Mouse (Mus musculus) lung, postnatal 0 days (tissue): ENCODE measurements around the gene Sptlc2. TPM values are rescaled to one million over a fixed set of nuclear protein-coding genes. Genes with fewer than 3 reads are reported as not detected.
A peak's percentile ranks its signal among the peaks of the same experiment; 100 is the strongest.

Experiments used
- ATAC-seq: fragments of 200-750 bp; cut with Nextera tagmentation; 2 replicates; pipeline ENCODE4 v1.8.0; 2017; ENCODE audit warnings: moderate library complexity
- DNase-seq: peaks from one replicate; pipeline ENCODE4 v3.0.0-alpha.2; 2016; ENCODE audit warnings: low spot score
- H3K27ac ChIP-seq: fragments of 300-500 bp; sonication (generic); 2 replicates; pipeline ENCODE4 v1.5.1; 2014; ENCODE audit warnings: antibody characterized with exemption, mild to moderate bottlenecking, low read length, mixed read lengths
- H3K27me3 ChIP-seq: fragments of 300-500 bp; sonication (generic); replicated peaks from 2 replicates; pipeline ENCODE4 v1.6.1; 2014; ENCODE audit warnings: low read length, mixed read lengths; ENCODE audit not compliant: insufficient read depth
- H3K36me3 ChIP-seq: fragments of 300-500 bp; sonication (generic); 2 replicates; pipeline ENCODE4 v1.6.1; 2014; ENCODE audit warnings: low read length, mixed read lengths; ENCODE audit not compliant: insufficient read depth
- H3K4me1 ChIP-seq: fragments of 300-500 bp; sonication (generic); 2 replicates; pipeline ENCODE4 v1.6.1; 2014; ENCODE audit warnings: antibody characterized with exemption, low read depth, low read length, mixed read lengths; ENCODE audit not compliant: insufficient read depth
- H3K4me2 ChIP-seq: fragments of 300-500 bp; sonication (generic); replicated peaks from 2 replicates; pipeline ENCODE4 v1.6.1; 2014; ENCODE audit warnings: low read depth, mild to moderate bottlenecking, low read length, moderate library complexity, mixed read lengths
- H3K4me3 ChIP-seq: fragments of 300-500 bp; sonication (generic); 2 replicates; pipeline ENCODE4 v1.5.1; 2014; ENCODE audit warnings: low read depth, low read length
- H3K9ac ChIP-seq: fragments of 300-500 bp; sonication (generic); replicated peaks from 2 replicates; pipeline ENCODE4 v1.6.1; 2014; ENCODE audit warnings: low read depth, mild to moderate bottlenecking
- H3K9me3 ChIP-seq: fragments of 300-500 bp; sonication (generic); 2 replicates; pipeline ENCODE4 v1.6.1; 2016; ENCODE audit warnings: low read length, mixed read lengths
- CTCF ChIP-seq: IDR thresholded peaks from 2 replicates; pipeline ENCODE4 v1.5.1; 2016; ENCODE audit warnings: antibody characterized with exemption, mild to moderate bottlenecking
- EP300 ChIP-seq: IDR thresholded peaks from 2 replicates; pipeline ENCODE4 v1.6.1; 2016; ENCODE audit warnings: antibody characterized with exemption, mild to moderate bottlenecking, control low read depth
- WGBS: fragments of 180-500 bp; shearing (Covaris S2); extraction: QIAGEN DNeasy Blood & Tissue Kit; methylation state at CpG from one replicate; pipeline ENCODE4 v1.1.7; 2014; 5-methylcytosine and 5-hydroxymethylcytosine counted together
- polyA plus RNA-seq: library from polyadenylated mRNA; unstranded; fragments of >200 nt; fragmentation: Nextera tagmentation; extraction: Ambion mirVana; gene quantifications from 2 replicates; pipeline ENCODE4 v1.2.1, GENCODE M21; 2015

Gene Sptlc2
- polyA plus RNA-seq, 1 experiment from 2014 or later = 194 TPM

DNA sequence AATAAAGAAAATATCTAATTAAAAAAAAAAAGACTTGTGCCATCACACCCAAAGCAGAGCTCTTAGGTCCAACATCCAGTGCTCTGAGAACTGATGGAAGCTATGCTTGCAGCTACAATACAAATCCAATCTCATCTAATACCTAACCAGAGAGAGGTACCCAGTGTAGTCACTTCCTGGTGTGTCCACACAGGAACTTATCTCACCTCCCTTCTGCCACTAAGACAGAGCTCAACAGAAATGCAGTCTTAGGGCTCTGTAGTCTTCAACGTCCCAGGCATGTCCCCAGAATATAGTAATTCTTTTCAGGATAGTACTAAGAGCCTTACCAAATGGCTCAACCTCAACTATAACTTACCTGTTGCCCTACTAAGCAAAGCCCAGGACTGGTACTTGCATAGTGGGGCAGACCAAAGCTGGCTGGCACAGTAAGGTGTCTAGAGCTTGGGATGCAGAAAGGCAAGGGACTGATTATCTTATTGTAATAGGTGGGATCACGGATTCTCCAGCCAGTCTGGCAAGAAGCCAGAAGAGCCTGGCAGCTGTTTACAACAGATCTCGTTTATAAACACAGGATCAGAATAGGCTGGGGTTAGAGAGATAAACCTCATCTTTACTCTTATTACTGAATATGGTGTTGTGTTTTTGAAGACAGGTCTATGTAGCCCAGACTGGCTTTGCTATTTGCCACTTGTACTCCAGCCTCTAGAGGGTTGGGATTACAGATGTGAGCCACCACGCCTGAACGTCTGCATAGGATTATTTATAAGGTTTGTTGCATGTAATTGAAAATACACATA lies 33.8 kb upstream of the Sptlc2 start:
- no peak for ATAC-seq
- Histone ChIP-seq H3K9ac (no peak overlapping the region), H3K4me2 (no peak overlapping the region), H3K36me3 (no peaks in the 10 kb centered on the region; the same call in 1 of the 2 replicates), H3K4me3 (no peak overlapping the region), H3K4me1 (no peaks in the 10 kb centered on the region), H3K27me3 (no peaks in the 10 kb centered on the region), H3K9me3 (no peaks in the 10 kb centered on the region), H3K27ac (no peak overlapping the region)
- DNase-seq = no peak
- 64% methylated on average over 5 of the region's 5 CpGs for WGBS
- TF ChIP-seq EP300 (no peak), CTCF (no peak)

DNA sequence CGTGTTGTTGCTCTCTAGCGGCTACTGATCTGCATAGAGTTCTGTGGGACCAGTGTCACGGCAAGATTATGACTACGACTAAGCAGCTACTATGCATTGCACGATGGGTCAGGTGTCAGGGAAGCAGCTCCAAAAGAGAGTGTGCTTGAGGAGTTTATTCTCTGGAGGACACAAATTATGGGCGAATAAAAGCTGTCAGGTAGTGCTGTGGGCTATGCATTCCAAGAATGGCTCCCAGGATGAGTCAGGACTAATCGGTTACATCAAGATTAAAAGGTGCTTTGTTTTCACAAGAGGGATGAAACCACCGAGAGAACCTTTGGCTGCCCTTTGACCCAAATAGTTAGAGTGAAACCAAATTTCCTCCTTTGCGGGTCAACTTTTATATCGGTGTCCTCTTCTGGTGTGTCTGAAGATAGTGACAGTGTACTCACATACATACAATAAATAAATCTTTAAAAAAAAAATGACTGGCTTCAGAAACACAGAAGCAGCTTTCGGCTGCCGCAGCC lies 31.9 kb upstream of the Sptlc2 start:
- DNase-seq (no peak), ATAC-seq (no peak)
- Histone ChIP-seq H3K36me3 (no peaks in the 10 kb centered on the region), H3K9me3 (no peaks in the 10 kb centered on the region), H3K4me2 (no peak overlapping the region), H3K27ac (no peak overlapping the region), H3K9ac (no peak overlapping the region), H3K4me3 (no peak overlapping the region), H3K27me3 (no peaks in the 10 kb centered on the region), H3K4me1 (no peaks in the 10 kb centered on the region)
- TF ChIP-seq CTCF = no peak
- TF ChIP-seq EP300 = no peak
- 53% methylated on average over 12 of the region's 12 CpGs for WGBS

DNA sequence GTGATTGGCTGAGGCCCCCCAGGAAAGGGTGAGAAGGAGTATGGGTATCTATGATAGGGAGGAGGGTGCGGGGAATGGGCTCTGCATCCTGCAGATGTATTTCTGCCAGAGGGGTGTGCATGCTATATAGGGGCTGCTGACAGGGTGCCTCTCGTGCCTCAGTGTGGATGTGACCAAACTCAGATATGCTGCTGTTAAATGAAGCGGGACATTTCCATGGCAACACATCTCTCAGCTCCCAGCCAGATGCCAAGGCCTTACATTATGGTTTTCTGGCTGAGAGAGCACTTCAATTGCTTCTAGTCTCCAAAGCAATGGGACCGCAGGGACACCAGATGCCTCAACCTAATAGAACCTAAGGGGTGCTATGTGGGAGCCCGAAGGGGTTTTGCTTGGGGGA lies 30.8 kb upstream of the Sptlc2 start:
- 67% methylated on average over 5 of the region's 5 CpGs for WGBS
- Histone ChIP-seq H3K4me2 (no peak overlapping the region), H3K9me3 (no peaks in the 10 kb centered on the region), H3K36me3 (no peaks in the 10 kb centered on the region), H3K4me1 (no peaks in the 10 kb centered on the region), H3K4me3 (no peak overlapping the region), H3K27me3 (no peaks in the 10 kb centered on the region), H3K27ac (no peak overlapping the region), H3K9ac (no peak overlapping the region)
- DNase-seq = no peak
- no peak for ATAC-seq
- TF ChIP-seq EP300 = no peak
- TF ChIP-seq CTCF = no peak

DNA sequence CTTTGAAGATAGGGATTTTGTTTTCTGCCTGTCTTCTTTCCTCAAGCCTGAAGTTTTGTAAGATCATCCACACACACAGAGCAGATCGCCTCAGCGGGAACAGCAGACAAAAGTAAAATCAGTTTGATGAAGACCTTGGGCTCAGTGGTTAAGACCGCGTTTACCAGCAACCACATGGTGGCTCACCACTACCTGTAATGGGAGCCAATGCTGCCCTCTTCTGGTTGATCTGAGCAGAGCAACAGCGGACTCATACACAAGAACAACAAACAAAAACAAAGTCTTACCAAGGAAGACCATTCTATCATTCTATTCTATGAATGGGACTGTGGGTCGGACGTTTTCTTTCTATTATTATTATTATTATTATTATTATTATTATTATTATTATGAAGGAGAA lies 28.5 kb upstream of the Sptlc2 start:
- 28% methylated on average over 7 of the region's 7 CpGs for WGBS

DNA sequence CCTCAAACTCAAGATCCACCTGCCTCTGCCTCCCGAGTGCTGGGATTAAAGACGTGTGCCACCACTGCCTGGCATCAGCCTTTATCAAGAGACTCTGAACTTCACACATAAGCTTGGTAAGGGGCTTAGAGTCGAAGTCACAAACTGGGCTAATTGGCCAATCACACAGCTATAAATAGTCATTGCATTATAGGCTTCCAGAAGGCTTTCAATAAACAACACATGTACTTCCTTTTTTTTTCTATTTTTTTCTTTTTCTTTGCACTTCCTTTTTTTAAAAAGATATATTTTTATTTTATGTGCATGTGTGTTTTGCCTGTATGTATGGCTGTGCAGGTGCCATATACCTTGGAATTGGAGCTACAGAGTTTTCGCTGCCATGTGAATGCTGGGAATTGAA lies 27.2 kb upstream of the Sptlc2 start:
- H3K4me1 ChIP-seq = no peaks in the 10 kb centered on the region
- H3K9ac ChIP-seq = no peak overlapping the region
- WGBS = 66% methylated on average over 4 of the region's 4 CpGs
- H3K4me2 ChIP-seq = no peak overlapping the region
- H3K4me3 ChIP-seq = no peak overlapping the region
- DNase-seq = no peak
- H3K9me3 ChIP-seq = no peaks in the 10 kb centered on the region
- H3K36me3 ChIP-seq = no peaks in the 10 kb centered on the region
- TF ChIP-seq EP300 = no peak
- no peak for TF ChIP-seq CTCF
- no peak for ATAC-seq
- H3K27me3 ChIP-seq = no peaks in the 10 kb centered on the region
- H3K27ac ChIP-seq = no peak overlapping the region

More for the DNA sequence above, 28.5 kb upstream of the Sptlc2 start:
- no peaks in the 10 kb centered on the region for H3K36me3 ChIP-seq
- no peaks in the 10 kb centered on the region for H3K9me3 ChIP-seq
- DNase-seq (peak; percentile 76), ATAC-seq (peak; percentile 62)
- no peak overlapping the region for H3K4me3 ChIP-seq
- no peak overlapping the region for H3K27ac ChIP-seq
- no peak overlapping the region for H3K4me2 ChIP-seq
- no peaks in the 10 kb centered on the region for H3K4me1 ChIP-seq
- no peaks in the 10 kb centered on the region for H3K27me3 ChIP-seq
- no peak overlapping the region for H3K9ac ChIP-seq
- TF ChIP-seq CTCF = peak; percentile 90
- TF ChIP-seq EP300 = no peak

DNA sequence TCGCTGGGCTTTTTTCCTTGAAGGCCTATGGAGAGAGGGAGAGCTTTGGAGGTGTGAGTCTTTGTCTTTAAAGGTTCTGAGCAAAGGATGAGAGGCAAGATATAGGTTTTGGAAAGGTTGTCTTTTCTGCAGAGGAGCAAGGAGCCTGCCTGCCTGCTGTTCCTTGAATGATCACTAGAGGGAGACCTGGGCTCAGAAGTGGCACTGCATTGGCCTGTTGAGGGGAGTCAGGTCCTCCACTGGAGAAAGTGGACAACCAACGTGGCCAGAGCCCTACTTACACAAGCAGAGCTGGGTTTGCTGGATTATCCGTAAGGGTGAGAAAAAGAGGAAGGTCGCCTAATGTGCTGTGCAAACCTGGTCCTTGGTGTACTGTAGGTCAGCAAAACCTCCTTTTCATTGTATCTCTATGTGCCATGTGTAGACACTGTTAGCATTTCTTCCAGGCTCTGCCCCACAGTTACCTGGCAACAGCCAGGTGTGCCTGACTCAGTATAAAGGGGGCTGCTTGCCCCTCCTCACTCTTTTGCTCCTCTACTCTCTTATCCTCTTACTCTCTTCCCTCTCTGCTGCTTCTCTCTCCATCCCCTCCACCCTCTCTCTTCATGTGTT lies 25.1 kb upstream of the Sptlc2 start:
- Histone ChIP-seq H3K4me2 (no peak overlapping the region), H3K27ac (no peak overlapping the region), H3K9ac (no peak overlapping the region), H3K36me3 (no peaks in the 10 kb centered on the region), H3K27me3 (no peaks in the 10 kb centered on the region), H3K4me1 (peaks cover 8% of the 10 kb centered on the region; the same call in 1 of the 2 replicates), H3K4me3 (no peak overlapping the region), H3K9me3 (no peaks in the 10 kb centered on the region)
- WGBS = 19% methylated on average over 4 of the region's 4 CpGs
- TF ChIP-seq CTCF (peak; percentile 93), EP300 (no peak)
- ATAC-seq (peak; percentile 47), DNase-seq (peak; percentile 78)
